ENCODE assay signal across 13 mouse cellular contexts in the genomic region with DNA sequence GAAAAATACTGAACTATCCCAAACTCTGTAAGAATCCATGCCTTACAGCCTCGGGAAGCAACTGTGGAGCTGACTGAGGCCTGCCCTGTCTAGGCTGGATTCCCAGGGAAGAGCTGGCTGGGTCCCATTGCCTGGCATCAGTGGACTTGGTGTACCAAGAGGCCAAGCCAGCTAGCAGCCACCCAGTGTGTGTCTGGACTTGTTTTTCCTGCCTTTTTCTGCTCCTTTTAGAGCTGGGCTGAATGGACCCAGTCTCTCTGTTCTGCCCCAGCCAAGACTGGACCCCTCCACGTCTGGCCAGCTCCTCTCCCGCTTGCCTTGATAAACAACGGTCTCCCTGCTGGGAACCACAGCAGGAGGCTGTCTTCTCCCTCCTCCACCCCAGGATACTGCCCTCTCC. TPM values are rescaled to one million over a fixed set of nuclear protein-coding genes. Genes with fewer than 3 reads are reported as not detected.
DNase-seq lines count a peak whose midpoint lies in the region; ATAC-seq and TF ChIP-seq lines count a peak whose summit lies in the region.
"Had no signal": no experiment of that assay in that cellular context is flagged by ENCODE, and none has a peak within 500 bp of the region (broad histone marks: within the 10 kb centered on the region; RNA-seq: fewer than 3 reads in every experiment).

No protein-coding gene starts in this region.

- no peak overlapping the region for H3K9ac ChIP-seq in forebrain, postnatal 0 days
- no peak overlapping the region for H3K9ac ChIP-seq in forebrain, embryonic 12.5 days

- DNase-seq in forebrain, postnatal 0 days = peak; percentile 60
- DNase-seq in layer of hippocampus, adult 2 months (ENCODE audit: low spot score in 2 of 2) = peak; percentile 50 to 51
- DNase-seq in layer of hippocampus, postnatal 25 days (ENCODE audit: extremely low spot score in 1 of 2, low spot score in 1 of 2) = no peak
- DNase-seq in Muller cell, postnatal 12 days (ENCODE audit: inconsistent ontology term) = peak; percentile 43
- DNase-seq in cerebellum, adult 9-11 months = peak; percentile 79
- no peak for DNase-seq in lung, postnatal 25 days (ENCODE audit: low spot score)
- DNase-seq: B cell, adult 2 months; kidney, postnatal 25 days; lung, postnatal 14 days; spleen, adult 18-20 months had no signal

- 31% methylated on average over 4 of the region's 4 CpGs for WGBS in forebrain, postnatal 0 days
- WGBS in forebrain, embryonic 12.5 days = 45% methylated on average over 4 of the region's 4 CpGs

- no peak overlapping the region for H3K27ac ChIP-seq in forebrain, postnatal 0 days (ENCODE audit: low read depth, low read length)
- no peak overlapping the region for H3K27ac ChIP-seq in forebrain, embryonic 12.5 days
- H3K27ac ChIP-seq in layer of hippocampus, adult 2 months = peak overlapping the region; percentile 67; the same call in 1 of the 2 replicates
- H3K27ac ChIP-seq: heart, embryonic 10.5 days had no signal

- H3K27me3 ChIP-seq in forebrain, postnatal 0 days (ENCODE audit: insufficient read depth, low read length) = no peaks in the 10 kb centered on the region
- no peaks in the 10 kb centered on the region for H3K27me3 ChIP-seq in forebrain, embryonic 12.5 days

- no peak overlapping the region for H3K4me3 ChIP-seq in forebrain, postnatal 0 days (ENCODE audit: low read depth, low read length)
- H3K4me3 ChIP-seq in forebrain, embryonic 12.5 days (replicated peaks) = no peak overlapping the region
- no peak overlapping the region for H3K4me3 ChIP-seq in layer of hippocampus, adult 2 months
- H3K4me3 ChIP-seq: heart, embryonic 10.5 days had no signal

- no peaks in the 10 kb centered on the region for H3K36me3 ChIP-seq in forebrain, postnatal 0 days (ENCODE audit: insufficient read depth)
- no peaks in the 10 kb centered on the region for H3K36me3 ChIP-seq in forebrain, embryonic 12.5 days (replicated peaks)
- H3K36me3 ChIP-seq: heart, embryonic 10.5 days had no signal

- no peak for TF ChIP-seq CTCF in forebrain, postnatal 0 days (IDR thresholded peaks at IDR 0.05; ENCODE audit: low read depth)
- no peak for TF ChIP-seq CTCF in layer of hippocampus, adult 2 months (conservative IDR thresholded peaks at IDR 0.05)

- H3K4me2 ChIP-seq in forebrain, postnatal 0 days (ENCODE audit: low read depth) = no peak overlapping the region
- no peak overlapping the region for H3K4me2 ChIP-seq in forebrain, embryonic 12.5 days

- peak; percentile 50 for ATAC-seq in forebrain, postnatal 0 days
- no peak for ATAC-seq in forebrain, embryonic 12.5 days (ENCODE audit: low FRiP score)
- no peak for ATAC-seq in megakaryocyte-erythroid progenitor cell, adult 5-6 weeks (replicated peaks; ENCODE audit: low FRiP score, low TSS enrichment, poor library complexity, severe bottlenecking)

- H3K4me1 ChIP-seq in forebrain, postnatal 0 days (ENCODE audit: insufficient read depth) = no peaks in the 10 kb centered on the region
- no peaks in the 10 kb centered on the region for H3K4me1 ChIP-seq in forebrain, embryonic 12.5 days

- no peaks in the 10 kb centered on the region for H3K9me3 ChIP-seq in forebrain, postnatal 0 days (ENCODE audit: low read length)
- H3K9me3 ChIP-seq in forebrain, embryonic 12.5 days = no peaks in the 10 kb centered on the region
- H3K9me3 ChIP-seq: heart, embryonic 10.5 days had no signal

RNA-seq across cellular contexts. Expression of gene Sparc, which starts 15.0 kb away (rescaled TPM):
- total RNA-seq in forebrain, postnatal 0 days (2014; rRNA removed) = 180 and 264 TPM in 2 replicates
- 437 and 510 TPM in 2 replicates for polyA plus RNA-seq in forebrain, postnatal 0 days (2015; fragmentation: Nextera tagmentation; extraction: Ambion mirVana)
- polyA plus RNA-seq in forebrain, embryonic 12.5 days (2016; fragmentation: Nextera tagmentation; extraction: Ambion mirVana) = 329 and 395 TPM in 2 replicates
- 100 to 1,000 TPM; 274 to 288 TPM for total RNA-seq in layer of hippocampus, adult 2 months (2021)
- total RNA-seq in layer of hippocampus, postnatal 25 days (2021) = 100 to 1,000 TPM; 360 to 421 TPM
- not detected in 2 replicates for total RNA-seq in megakaryocyte-erythroid progenitor cell, adult 5-6 weeks (2014; fragmentation: Nextera tagmentation)
- not detected in 2 replicates for total RNA-seq in megakaryocyte-erythroid progenitor cell, adult 5-6 weeks (2017)

RNA-seq across cellular contexts. Expression of gene Atox1, which starts 23.0 kb away (rescaled TPM):
- 141 and 193 TPM in 2 replicates for total RNA-seq in forebrain, postnatal 0 days (2014; rRNA removed)
- polyA plus RNA-seq in forebrain, postnatal 0 days (2015; fragmentation: Nextera tagmentation; extraction: Ambion mirVana) = 268 and 340 TPM in 2 replicates
- polyA plus RNA-seq in forebrain, embryonic 12.5 days (2016; fragmentation: Nextera tagmentation; extraction: Ambion mirVana) = 211 TPM in 2 replicates
- 10 to 100 TPM; 88.4 to 92.4 TPM for total RNA-seq in layer of hippocampus, adult 2 months (2021)
- 100 to 1,000 TPM in 1 of 2 experiments, 10 to 100 TPM in 1; 95.7 to 109 TPM for total RNA-seq in layer of hippocampus, postnatal 25 days (2021)
- total RNA-seq in megakaryocyte-erythroid progenitor cell, adult 5-6 weeks (2014; fragmentation: Nextera tagmentation) = 212 and 229 TPM in 2 replicates
- total RNA-seq in megakaryocyte-erythroid progenitor cell, adult 5-6 weeks (2017) = 42.7 and 68.1 TPM in 2 replicates

RNA-seq across cellular contexts. Expression of gene G3bp1, which starts 31.5 kb away (rescaled TPM):
- 62.8 and 81.0 TPM in 2 replicates for total RNA-seq in forebrain, postnatal 0 days (2014; rRNA removed)
- polyA plus RNA-seq in forebrain, postnatal 0 days (2015; fragmentation: Nextera tagmentation; extraction: Ambion mirVana) = 76.9 and 85.0 TPM in 2 replicates
- polyA plus RNA-seq in forebrain, embryonic 12.5 days (2016; fragmentation: Nextera tagmentation; extraction: Ambion mirVana) = 239 and 249 TPM in 2 replicates
- total RNA-seq in layer of hippocampus, adult 2 months (2021) = 10 to 100 TPM; 36.4 TPM
- 10 to 100 TPM; 35.0 to 36.5 TPM for total RNA-seq in layer of hippocampus, postnatal 25 days (2021)
- 102 and 106 TPM in 2 replicates for total RNA-seq in megakaryocyte-erythroid progenitor cell, adult 5-6 weeks (2014; fragmentation: Nextera tagmentation)
- 128 and 135 TPM in 2 replicates for total RNA-seq in megakaryocyte-erythroid progenitor cell, adult 5-6 weeks (2017)

Comparison
In these comparisons a context has a peak if more than half of its experiments do, and no peak if none do; other contexts are left out.
1. DNase-seq: peak in forebrain, postnatal 0 days (single experiment), layer of hippocampus, adult 2 months (2 of 2), Muller cell, postnatal 12 days (single experiment) and cerebellum, adult 9-11 months (single experiment); none in layer of hippocampus, postnatal 25 days (0 of 2) and lung, postnatal 25 days (single experiment).
2. RNA of gene Sparc, which starts 15.0 kb away (total RNA-seq): 360 to 421 TPM in layer of hippocampus, postnatal 25 days, 274 to 288 TPM in layer of hippocampus, adult 2 months and 180 to 264 TPM in forebrain, postnatal 0 days; not detected in megakaryocyte-erythroid progenitor cell, adult 5-6 weeks; every median in the first group is over 100 times any median in the second.